Mouse (Mus musculus) cerebellum, postnatal 10 days (tissue): ENCODE results near the gene Morn5.

Source experiments
- DNase-seq, 2 experiments: peaks; one replicate each; pipeline ENCODE4 v3.0.0; 2021; ENCODE audit warnings: mixed read lengths in 2 of 2

Gene Morn5

DNA sequence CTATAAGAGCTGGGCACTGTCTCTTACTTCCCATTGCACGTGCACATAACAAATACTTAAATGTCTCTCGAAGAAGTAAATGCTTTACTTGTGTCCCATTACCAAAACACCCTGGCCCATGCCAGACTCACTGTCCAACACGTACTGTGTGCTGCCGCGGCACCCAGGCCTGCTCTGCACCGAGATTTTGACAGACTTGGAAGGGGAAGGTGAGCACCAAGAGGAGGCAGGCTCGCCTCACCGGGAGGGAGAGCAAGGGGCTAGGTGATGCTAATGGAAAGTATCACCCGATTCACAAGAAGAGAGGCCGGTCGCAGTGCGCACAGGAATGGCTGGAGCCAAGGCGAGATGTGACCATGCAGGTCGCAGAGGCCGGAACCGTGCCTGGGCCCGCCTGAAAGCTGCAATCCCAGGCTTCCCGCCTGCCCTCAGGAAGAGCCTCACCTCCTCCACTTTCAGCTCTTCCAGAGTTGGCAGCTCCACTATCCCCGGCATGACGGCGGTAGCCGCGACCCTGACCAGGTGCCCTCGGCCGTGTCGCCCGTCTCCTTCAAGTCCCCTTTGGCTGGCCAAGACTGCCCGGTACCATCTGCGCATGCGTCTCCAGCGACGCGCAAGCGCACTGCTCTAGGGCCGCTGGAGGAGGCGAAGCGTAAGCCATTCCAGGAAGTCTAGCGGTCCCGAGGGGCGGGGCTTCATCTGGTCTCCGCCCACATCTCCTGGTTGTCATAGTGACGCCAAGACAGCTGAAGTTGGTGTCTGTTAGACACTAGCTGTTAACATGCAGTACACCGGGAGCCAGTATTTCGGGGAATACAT lies at the start of gene Morn5, which contains the start of gene Ndufa8:
TSS of gene Morn5 (plus strand) at position 711 of the 819 bp plus-strand sequence.
TSS of gene Ndufa8 (minus strand) at position 659 of the 819 bp plus-strand sequence.
- DNase-seq = peak; percentile 99

DNA sequence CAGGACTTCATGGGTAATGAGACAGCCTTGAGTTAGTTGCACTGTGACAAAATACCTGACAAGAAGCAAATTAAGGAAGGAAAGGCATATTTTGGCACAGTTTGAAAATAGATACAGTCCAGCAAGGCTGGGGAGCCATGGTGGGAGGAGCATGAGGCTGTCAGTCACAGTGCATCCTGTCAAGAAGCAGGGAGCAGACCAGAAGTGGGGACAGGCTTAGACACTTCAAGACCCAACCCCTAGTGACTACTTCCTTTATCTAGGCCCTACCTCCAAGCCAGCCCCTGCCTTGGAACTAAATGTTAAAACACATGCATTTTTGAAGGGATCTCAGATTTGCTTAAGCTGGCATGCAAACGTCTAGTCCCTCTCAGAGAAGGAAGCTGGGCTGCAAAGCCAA lies 48.9 kb upstream of the Morn5 start:
- DNase-seq = no peak

GRCm38 (mm10) chr2:36002188-36002587 lies 47.1 kb upstream of the Morn5 start:
- no peak for DNase-seq

DNA sequence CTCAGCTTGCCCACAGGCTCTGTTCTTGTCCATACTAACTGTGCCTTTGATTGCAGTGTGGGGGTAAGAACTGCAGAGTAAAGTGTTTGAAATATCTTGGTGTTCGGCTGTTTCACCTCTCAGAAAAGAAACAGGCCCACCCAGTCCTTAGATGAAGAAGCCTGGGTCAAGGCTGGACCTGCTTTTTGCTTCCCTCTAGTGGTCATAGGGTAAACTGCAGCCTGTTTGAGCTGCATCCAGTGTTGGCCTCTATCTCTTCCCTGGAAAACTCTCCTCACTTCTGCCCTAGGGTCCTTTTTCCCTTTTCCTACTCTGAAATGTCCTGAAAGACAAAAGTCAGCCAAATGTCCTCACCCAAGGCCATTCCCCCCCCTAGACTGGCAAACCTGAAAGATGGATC lies 41.2 kb upstream of the Morn5 start:
- peak; percentile 80 to 88 for DNase-seq

GRCm38 (mm10) chr2:36009386-36009785 lies 39.9 kb upstream of the Morn5 start:
- DNase-seq = peak; percentile 89 to 90

DNA sequence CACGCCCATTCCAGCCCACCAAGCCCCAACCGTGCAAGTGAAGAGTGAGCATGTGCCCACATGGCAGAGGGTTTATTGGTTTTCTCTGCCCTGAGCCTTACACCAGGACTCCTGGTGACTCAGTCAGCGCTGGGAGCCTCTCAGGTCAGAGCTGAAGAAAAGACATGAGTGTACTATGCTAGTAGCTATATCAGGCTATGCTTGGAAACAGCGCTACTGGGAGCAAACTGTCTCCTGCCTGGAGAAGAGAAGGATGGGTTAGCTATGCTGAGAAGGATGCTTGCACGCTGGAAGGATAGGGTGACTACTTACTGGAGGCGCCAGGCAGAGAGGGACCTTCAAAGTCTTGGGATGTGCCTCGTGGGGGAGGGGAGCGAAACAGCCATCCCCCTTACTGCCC lies 38.7 kb upstream of the Morn5 start:
- DNase-seq = peak in 1 of 2 experiments; percentile 20

DNA sequence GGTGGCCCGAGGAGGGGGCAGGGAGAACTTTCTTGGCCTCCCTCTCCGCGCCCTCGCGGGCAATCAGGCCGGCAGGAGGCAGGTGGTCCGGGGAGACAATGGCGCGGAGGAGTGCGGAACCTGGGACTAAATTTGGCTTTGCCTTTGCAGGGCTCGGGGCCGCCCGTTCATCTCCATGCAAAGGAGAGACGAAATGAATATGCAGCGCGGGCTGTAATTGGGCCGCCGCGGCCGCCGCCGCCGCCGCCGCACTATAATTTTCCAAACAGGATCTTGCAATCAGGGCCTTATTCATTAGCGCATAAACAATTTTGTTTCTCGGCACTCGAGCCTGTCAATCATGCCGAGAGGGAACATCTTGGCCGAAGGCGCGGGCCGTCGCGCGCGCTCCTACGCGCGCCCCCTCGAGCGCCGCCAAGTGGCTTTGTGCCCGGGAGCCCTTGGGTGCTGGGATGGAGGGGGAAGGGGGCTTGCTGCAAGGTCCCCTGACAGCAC lies 37.9 kb upstream of the Morn5 start:
- peak; percentile 67 to 72 for DNase-seq

GRCm38 (mm10) chr2:36013010-36013409 lies 36.2 kb upstream of the Morn5 start:
- no peak for DNase-seq

GRCm38 (mm10) chr2:36021385-36022159 lies 27.7 kb upstream of the Morn5 start:
- peak; percentile 94 to 97 for DNase-seq

GRCm38 (mm10) chr2:36023291-36023690 lies 26.0 kb upstream of the Morn5 start:
- peak; percentile 34 to 46 for DNase-seq

GRCm38 (mm10) chr2:36032884-36033283 lies 16.4 kb upstream of the Morn5 start:
- DNase-seq = no peak

- DNase-seq = no peak
Observed at GRCm38 (mm10) chr2:36033966-36034365, 15.3 kb upstream of the Morn5 start.

DNA sequence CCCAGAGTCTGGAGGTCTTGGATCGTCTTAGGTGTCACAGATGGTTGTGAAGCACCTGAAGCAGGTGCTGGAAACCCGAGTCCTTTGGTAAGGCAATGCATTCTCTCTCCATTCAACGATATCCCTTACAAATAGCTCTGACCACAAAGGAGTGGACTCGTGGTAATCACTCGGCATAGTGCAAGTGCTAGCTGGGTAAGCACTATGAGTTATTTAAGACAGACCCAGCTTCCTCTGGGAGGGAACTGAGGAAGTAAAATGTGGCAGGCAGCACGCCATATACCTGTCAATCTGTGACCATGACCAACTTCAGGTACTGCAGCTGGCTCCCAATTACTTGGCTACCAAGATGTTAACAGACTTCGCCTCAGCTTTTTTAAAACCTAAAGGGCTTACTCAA lies 14.4 kb upstream of the Morn5 start:
- DNase-seq = no peak

- no peak for DNase-seq
Observed at GRCm38 (mm10) chr2:36035413-36036081, 13.7 kb upstream of the Morn5 start.

DNA sequence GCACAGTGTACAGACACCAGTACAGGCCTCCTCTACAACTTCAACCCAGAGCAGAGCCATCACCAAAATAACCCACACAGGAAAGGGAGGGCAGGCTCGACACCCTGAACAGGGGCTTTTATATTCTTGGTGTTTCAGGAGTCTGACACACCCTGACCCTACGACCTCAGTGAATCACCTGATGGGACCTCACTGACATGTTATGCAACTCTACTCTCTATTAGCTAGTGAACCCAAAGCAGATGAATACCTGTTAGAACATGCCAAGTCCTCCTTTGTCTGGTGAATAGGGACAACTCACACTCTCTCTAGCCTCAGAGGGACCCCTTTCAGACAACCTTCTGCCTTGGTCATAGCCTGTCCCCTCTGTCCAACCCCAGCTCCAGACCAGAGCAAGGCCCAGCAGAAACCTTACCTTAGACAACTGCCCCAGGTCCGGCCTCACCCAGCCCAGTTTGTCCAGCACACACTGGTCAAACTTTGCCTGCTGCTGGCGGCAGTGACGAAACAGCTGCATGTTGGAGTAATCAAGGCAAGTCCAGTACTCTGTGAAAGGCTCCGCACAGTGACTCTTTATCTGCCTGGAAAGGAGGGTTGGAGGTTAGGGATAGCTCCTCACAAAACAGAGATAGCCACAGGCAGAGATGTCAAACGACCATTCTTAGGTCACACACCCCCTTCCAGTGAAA lies 9.8 kb upstream of the Morn5 start:
- no peak for DNase-seq

DNA sequence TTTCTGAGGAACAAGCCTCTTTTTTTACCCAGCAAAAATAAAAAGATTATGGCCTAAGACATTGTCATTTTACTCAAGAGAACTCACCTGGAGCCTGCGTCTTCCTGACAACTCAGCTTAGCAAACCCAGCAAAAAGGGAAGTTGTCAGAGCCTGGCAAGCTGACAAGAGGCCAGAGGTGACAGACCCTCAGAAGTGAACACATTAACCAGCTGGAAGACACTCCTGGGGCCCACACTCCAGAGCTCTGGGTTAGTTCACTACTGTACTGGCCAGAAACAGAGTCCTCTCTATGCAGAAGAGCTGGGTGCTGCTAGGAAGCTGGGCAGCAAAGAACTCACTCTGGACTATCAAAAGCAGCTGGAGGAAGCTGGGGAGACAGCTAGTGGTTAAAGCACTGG lies 8.4 kb upstream of the Morn5 start:
- DNase-seq = no peak

DNA sequence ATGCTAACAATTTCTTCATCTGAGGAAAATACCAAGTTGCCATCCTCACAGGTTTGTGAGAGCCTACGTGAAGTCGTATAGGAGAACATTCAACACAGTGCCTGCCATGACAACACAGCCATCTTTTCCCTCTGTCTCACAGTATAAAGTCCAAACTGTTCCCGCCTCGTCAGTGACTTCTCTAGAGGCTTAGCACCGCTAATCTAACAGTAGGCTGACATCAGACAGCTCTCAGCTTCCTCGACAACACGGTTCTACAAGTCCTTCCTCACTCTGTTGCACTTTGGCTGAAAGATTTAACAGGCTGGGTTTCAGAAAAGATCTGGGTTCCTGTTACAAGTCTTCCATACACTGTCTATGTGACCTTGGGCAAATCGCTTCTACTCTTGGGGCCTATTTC lies 1.1 kb upstream of the Morn5 start:
- DNase-seq = no peak

GRCm38 (mm10) chr2:36049567-36049954 lies 303 bp downstream of the Morn5 start:
- no peak for DNase-seq

GRCm38 (mm10) chr2:36053249-36053648 lies 4.0 kb downstream of the Morn5 start:
- peak in 1 of 2 experiments; percentile 36 for DNase-seq

DNA sequence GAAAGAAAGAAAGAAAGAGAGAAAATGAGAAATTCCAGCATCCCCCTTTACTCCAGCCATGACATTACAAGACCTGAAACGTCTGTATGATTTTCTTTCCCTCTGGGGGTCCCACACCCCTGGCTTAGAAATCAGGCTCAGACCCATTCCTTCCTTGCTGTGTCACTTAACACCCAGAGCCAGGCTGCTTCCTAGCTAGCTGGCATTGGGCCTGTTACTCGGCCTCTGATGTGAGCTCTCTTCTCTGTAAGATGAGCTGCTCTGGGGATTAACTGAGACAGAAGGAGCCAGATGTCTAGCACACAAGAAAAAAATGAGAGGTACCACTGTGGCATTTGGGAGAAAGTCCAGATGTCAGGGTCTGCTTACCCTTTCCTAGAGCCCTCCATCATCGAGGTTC lies 7.0 kb downstream of the Morn5 start:
- DNase-seq = no peak

- DNase-seq = no peak
Observed at GRCm38 (mm10) chr2:36061409-36061808, 12.2 kb downstream of the Morn5 start.

DNA sequence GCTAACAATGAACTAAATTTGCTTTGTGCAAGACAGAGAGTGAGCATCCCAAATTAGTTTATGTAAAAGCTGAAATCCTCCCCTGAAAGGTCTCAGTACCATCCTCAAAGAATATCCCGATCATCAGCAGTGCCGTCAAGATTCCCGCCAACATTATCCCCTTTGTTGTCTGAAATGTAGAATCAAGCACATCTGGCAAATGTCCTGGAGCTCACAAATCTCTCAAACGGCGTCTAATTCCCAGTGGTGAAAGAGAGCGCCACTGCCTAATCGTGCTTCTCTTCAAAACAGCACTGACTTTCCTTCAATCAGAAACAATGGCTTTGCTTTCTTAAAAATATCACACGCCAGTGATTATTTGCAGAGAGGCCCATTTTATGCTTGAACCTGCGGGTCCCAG lies 17.9 kb downstream of the Morn5 start:
- no peak for DNase-seq
